Mouse (Mus musculus) gastrocnemius, postnatal 10 days (tissue): ENCODE measurements around the gene Runx2. TPM values are rescaled to one million over a fixed set of nuclear protein-coding genes. Genes with fewer than 3 reads are reported as not detected.

ENCODE experiments used
- DNase-seq: peaks from one replicate; pipeline ENCODE4 v3.0.0; 2021; ENCODE audit warnings: mixed read lengths
- total RNA-seq, 2 experiments: library from RNA; stranded (reverse); gene quantifications; 2 replicates each; pipeline ENCODE4 v1.2.3; 2021

Runx2 gene
- total RNA-seq, 2 experiments from 2014 or later: 0.42 to 7.3 TPM

DNA sequence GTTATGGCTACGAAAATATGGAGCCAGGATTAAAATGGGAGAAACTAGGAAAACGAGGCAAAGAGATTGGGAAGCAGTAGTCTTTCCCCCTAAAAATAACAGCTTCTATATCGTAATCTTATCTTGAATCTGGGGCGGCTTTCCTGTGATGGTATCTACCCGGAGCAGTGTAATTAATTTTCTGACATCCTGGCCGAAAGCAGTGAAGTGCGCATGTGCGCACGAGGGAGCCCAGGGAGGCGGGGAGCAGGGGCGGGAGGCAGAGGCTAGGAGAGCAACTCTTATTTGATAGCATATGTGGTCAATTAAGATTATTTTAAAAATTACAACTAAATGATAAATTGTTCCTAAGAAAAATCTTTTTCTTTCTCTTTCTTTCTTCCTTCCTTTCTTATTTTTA lies 195.9 kb downstream of the Runx2 start:
- peak; percentile 47 for DNase-seq

DNA sequence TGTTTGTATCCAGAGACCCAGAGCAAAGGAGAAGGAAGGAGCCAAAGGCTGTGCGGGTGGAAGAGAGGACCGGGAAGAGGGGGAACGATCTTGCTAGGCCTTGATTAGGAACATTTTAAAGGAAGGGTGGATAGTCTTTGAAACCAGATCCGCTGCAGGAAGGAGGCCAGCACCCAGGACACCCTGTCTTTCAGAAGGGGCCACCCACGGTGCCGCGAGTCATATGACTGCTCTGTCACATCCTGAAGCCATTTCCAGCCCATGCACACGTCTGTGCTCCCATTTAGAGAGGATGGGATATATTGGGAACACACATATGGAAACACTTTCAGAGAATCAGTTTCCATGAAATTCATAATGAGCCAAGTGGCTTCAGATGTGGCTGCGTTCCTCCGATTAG lies 196.4 kb downstream of the Runx2 start:
- peak; percentile 53 for DNase-seq

DNA sequence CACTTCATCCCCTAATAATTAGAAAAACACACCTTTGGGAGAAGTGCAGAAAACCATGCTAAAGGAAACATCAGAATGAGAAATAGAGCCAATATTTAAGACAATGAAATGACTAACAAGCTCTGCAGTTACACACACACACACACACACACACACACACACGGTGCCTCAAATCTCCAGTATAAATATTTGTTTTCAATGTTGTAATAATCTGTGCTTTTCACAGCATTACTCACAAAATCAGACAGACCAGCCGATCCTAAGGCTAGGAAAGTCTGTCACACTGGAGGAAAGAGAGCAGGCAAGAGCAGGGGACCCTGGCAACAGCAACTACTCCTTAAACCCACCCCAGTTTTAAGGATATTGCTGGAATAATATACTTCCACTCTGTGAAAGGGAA lies 196.9 kb downstream of the Runx2 start:
- DNase-seq: no peak

DNA sequence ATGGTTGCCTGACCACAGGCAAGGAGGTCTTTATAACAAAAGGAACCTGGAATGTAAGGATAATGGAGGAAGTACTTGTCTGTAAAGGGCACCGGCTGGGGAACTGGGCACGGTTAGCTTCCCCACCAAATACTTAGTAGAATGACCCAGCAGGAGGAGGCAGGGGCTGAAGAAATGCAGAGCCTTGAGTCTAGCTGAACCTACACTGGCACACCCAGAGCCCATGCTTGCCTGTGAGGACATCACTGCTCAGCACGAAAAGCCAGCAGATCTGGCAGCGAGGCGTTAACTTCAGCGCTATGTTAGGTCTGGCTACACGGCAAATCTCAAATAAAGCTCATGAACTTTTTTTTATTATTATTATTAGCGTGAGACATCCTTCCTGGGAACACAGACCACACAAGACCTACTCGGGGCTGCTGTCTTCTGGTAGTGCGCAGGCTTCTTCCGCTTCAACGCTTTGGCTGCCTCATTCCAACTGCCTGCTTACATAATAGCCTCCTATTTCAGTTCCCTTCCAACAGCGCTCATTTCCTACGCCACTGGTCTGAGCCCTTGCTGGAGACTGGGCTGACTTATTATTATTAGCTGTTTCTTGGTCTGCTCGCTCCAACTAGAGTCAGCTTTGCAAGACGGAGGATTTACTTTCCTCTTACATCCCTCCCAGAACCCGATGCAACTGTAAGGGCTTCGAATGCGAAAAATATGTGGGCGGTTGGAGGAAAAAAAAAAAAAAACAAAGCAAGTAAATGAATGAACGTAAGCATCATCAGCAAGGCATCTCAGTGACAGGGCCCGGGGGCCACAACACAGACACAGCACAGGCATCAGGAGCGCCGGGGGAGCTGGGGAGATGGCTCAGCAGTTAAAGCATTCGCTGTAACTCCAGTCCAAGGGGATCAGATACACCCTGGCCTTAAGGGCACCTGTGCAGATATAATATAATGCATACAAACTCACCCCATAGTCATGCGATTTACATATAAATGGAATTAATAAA lies 200.6 kb downstream of the Runx2 start:
- no peak for DNase-seq

DNA sequence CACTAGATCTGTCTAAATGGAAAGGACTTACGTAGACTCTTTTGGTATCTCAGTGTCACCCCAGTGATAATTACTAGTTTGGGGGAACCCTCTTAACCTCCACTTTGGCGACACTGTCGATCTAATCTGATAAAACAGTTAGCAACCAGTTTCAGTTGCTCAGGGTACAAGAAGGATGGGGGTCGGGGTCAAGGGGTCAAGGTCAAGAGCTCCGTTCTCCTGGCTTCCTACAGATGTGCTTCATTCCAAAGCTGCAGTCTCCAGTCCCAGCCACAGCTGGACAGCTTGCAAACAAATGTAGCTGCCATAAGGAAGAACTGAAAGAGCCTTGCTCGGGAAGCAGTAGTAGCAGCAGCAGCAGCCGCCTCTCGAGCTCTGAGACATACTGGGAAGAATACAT lies 202.0 kb downstream of the Runx2 start:
- no peak for DNase-seq

DNA sequence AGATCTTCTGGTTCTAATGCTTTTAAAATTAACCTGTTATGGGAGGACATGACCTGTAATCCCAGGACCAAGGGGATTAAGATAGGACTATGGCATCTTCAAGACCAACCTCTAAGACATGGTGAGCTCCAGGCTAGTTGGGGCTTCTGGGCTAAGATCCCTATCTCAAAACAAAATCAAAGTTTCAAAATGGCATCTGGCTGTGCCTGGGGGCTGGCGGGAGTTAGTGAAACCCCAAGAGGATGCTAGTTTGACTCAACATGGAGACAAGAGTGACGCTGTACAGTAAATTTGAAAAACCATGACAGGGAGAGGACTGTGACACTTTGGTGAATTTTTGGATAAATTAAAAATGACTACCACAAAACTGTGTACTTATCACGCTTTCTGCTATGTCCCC lies 202.6 kb downstream of the Runx2 start:
- no peak for DNase-seq

DNA sequence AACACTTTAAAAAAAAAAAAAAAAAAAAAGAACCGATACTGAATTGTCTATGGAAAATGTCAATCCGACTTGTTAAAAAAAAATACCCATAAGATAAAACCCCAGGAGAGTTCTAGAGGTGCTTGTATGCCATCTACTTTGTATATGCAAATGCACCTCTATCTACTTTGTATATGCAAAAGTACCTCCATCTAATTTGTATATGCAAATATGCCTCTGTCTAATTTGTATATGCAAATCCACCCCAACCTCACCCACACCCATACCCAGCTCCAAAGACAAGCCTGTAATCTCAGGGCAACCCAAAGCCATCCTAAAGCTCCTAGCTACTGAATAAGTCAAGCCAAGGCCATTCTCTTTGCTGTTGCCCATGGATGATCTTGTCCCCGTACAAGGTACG lies 203.1 kb downstream of the Runx2 start:
- no peak for DNase-seq

DNA sequence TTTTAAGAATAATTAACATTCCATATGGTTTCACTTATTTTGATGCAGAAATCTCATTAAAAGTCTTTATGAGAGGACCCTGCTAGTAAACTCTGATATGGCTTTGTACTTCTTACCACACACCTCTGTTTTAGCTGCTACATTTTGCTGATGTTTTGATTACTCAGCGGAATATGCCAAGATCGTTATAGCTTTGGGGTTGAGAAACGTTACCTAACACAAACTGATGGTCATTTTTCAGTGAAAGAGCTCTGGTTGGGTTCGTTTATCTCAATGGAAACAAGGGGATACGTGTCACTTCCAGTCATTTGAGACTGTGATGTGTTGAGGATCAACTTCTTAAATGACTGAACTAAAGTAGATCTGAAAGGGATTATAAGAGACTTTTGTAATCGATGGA lies 203.8 kb downstream of the Runx2 start:
- DNase-seq: no peak

DNA sequence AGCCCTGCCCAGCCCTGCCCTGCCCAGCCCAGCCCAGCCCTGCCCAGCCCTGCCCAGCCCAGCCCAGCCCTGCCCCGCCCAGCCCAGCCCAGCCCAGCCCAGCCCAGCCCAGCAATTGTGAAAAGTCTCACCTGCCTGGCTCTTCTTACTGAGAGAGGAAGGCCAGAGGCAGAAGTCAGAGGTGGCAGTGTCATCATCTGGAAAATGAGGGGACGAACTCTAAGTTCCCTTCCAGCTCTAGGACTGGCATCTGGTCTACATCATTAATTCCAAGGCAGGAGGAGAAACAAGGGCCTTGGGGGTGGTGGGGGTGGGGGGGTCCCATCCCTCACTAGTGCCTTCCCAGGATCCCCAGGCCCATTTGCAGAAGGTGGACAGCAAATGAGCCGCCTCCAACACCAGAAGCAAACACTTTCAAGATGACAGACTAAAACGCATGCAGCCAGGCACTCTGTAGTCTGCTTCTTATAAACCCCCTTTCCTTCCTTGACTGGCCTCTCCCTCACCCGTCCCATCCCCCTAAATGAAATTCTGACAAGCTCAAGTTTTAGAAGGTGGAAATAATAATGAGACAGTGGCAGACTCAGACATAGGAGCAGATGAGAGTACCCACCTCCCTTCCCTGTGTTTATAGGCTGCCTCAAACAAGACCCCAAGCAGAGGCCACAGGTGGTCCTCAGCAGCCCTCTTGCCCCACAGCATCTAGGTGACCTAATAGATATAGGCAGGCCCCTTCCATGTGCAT lies 204.5 kb downstream of the Runx2 start:
- no peak for DNase-seq

DNA sequence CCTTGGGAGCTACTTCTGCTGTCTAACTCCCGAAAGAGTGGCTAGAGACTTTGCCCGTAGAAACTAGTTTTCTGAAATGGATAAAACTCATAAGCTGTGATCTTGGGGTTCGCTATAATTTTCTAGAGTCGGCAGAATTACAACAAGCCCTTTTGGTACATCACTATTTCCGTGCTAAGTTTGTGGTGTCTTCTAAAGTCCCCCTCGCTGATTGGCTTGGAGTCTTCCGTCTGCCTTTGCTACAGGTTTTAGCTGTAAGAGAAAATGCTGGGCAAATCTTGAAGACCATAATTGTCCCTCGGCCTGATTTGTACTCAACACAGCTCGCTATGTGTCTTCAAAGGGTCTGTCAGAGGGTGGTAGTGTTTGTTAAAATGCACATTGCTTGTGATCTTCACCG lies 205.2 kb downstream of the Runx2 start:
- no peak for DNase-seq

DNA sequence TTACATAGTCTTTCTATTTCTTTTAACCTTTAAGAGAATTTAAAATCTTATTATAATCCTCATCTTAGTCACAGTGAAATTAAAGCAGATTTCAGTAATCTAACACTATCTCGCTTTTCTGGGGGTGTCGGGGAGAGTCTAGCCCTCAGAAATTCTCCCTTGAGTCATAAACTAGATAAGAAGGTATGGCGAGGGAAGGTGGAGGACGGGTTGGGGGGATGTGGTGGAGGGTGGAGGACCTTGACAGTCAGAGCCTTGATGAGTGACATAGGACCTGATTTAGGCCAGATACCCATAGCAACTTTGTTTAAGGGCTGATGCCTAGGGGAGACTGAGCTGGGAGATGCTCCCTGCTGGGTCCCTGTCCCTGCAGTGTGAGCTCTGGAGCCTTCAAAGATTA lies 205.7 kb downstream of the Runx2 start:
- no peak for DNase-seq

DNA sequence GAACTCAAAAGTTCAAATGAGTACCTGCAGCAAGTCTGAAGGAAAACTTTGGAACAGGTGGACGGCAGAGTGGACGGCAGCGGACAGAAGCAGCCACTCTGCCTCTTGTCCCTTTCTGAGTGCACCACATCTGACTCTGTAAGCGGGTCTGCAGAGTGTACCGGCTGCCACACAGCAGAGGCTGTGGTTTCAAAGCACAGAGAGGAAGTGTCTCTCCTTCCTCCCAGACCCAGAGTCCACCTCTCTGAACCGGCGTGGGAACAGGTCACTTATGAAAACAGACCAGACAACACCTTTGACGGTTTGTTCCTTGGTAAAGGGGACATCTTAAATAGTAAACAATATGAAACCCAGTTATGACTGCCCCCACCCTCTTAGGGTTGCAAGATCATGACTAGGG lies 207.2 kb downstream of the Runx2 start:
- DNase-seq: no peak

DNA sequence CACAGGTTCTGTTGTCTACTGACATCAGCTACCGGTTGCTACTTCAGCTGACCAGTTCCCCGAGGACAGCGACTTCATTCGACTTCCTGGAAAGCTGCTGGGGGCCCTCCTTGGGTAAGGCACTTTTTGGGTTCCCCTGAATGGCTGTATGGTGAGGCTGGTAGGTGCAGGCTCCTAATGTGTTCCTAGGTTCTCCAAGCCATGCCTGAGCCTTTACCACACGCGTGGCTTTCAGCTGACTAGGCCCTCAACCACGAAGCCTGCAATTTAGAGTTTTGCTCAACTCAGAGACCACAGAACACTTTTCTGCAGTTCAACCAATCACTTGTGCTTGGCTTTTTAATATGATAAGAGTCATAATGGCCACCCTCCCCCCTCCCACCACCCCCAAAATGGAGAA lies 208.4 kb downstream of the Runx2 start:
- DNase-seq: no peak

DNA sequence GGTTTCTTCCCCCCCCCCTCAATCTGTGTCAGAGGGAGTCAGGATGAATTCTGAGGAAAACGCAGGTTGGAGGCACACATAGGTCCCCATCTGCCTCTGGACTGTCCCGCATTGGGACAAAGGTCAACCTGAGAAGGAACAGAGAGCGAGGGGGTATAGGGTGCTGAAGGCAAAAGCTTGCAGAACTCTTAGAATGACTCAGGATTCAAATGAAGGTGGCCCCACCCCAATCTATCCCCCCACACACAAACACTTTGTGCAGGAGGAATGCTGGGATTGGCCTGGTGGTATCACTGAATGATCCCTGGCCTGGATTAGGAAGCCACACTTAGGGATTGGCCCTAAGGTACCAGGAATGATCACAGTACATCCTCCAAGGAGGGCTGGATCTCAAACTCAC lies 208.8 kb downstream of the Runx2 start:
- no peak for DNase-seq

DNA sequence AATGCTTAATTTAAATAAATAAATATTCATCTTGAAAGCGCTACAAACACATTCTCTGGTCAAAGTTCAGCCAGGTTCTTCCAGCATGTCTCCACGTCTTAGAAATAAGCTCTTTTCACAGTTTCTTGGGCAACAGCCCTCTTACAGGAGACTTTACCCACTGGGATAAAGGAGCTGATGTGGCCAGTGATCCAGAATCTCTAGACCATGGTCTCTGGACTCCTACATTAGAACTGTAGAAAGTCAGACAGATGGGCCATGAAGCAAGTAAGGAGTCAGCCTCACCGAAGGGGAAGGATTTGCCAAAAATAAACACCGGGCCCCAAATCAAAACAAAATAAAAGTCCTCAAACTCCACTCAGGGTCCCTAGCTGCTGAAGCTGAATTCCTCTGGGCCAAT lies 211.4 kb downstream of the Runx2 start:
- no peak for DNase-seq

DNA sequence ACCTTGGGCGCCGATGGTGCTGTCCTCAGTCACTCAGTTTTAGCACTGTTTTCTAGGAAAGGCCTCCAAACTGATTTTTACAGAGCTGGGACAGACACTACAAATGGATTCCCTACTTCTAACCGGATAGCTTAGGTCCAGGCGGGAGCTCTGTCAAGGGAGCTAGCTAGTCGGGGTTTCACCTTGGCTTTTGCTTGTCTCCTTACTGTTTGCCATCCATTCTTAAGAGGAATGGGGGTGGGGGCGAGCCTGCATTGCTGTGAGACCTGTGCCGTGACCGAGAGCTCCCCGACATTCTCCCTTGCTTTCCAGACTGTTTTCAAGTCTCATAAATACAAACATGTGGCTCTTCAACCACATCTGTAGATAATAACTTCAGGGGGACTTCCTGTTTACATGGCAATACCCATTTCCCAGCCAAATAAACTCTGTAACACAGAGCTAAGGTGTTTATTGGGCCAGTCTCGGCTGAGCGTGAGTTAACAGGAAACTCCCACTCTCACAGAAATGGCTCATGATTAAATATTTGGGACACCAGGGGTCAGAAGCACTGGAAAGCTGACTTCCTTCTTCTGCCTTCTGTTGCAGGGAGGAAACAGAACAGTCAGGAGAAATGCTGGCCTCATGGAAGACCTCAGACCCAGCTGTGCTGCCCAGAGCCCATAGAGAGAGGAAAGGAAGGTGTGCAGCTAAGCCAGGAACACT lies 213.1 kb downstream of the Runx2 start:
- DNase-seq: no peak

DNA sequence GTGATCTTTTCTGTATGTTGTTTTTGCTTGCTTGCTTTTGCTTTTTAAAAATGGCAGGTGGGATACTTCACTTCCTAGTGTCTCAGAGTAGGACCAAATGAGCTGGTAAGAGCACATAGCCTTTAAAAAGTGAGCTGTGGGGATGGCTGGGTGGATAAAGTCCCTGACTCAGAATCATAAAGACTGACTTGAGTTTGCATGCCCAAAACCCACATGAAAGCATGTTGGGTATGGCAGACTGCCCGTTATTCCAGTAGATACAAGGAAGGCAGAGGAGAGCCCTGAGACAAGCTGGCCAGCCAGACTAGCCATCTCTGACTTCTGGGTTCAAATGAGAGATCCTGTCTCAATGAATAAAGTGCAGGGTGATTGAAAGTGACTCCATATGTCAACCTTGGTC lies 214.7 kb downstream of the Runx2 start:
- no peak for DNase-seq

DNA sequence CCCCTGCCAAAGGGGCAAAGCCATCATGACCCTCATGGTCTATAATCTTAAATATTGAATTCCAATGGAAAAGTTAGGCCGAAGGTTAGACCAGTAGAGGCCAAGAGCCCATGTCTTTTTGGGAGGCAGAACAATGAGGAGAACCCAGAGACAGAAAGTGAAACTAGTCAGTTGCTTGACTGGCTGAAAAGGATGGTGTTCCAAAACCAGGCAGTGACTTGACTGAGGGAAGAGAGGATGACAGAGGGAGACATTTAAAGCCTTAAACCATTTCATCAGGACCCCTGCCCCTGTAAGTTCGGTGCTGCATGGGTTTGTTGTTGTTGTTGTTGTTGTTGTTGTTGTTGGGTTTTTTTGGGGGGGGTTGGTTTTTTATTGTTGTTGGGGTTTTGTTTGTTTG lies 215.5 kb downstream of the Runx2 start:
- no peak for DNase-seq

DNA sequence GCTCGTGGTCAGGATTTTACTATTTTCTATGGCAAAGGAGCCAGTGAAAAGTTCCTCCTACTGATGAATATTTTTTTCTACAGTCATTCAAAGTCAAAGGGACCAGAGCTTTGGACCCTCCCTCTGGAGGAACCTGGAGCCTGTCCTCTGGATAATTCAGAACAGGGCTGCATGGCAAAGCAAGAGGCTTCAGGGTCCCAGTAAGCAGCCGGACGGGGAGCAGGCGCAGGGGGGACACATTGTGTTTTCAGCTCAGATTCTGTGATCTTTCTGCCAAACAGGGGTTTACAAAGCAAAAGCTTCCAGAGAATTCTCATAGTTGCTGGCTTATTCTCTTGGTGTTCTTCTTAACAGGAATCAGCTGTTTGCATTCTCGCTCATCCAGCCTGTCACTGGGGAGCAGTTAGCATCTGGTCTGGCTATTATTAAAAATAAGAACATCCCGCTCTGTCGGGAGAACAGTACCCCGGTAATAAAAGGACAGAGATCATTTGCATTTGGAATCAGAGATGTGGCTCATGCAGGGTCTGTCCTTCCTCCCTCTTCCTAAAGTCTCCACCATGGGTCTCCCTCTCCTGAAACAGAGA lies 216.6 kb downstream of the Runx2 start:
- no peak for DNase-seq

DNA sequence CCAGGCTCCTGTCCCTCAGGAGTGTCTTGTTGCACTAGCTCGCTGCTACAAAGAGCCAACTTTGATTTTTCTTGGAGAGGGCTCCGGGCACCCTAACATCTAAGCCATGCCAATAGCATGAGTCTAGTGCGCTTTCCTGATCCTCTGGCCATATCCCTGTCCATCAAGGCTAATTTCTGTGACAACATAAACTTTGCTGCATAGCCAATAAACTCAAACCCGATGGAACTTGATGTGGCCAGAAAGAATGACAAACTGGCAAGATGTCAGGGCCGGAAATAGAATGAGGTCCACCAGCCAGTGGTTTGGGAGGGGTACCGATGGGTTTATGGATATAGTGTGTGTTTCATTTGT lies 221.9 kb downstream of the Runx2 start:
- DNase-seq: no peak

DNA sequence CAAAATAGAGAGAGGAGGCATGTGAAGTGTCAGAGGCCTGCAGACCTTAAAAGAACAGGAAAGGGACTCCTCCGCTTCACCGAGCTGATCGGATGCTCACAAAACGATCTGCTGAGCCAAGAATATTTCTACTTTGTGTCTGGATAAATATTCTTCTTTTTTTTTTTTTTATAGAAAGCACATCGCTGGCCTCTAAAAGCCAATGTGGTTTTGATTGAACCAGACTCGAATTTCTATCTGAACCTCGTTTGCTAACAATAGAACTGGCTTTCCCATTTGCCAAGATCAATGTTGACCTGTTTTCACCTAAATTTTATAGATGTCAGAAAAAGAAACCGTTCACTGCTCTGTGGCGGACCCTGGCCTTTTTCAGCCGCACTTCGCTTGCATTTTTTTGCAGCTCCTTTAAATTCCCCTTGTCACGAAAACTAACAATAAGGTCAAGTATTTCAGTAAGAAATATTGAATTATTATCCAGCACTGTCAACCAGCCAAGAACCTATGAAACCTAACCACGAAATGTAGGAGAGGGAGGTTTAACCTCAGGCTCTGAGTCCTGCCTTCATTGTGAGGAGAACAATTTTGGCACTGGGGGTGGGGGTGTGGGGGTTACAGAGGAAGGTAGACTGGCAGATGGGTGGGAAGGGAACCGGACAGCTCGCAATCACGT lies 222.4 kb downstream of the Runx2 start:
- DNase-seq: no peak

DNA sequence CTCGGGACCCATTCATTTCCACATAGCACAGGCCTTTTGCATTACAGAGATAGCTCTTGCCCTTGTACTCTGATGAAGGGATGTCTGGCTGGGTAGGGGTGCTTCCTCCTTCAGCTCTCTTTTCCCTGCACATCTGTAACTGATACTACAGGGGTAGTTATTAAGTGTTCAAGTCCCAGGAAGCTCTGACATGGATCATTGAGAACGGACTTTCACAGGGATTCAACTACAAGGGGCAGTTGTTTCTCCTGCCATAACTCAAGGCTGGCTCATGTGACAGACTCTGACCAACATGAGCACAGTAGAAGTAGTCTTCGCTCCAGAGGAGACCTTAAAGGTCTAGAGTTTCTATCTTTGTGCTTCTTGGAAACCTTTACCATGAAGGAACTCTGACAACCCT lies 226.1 kb downstream of the Runx2 start:
- no peak for DNase-seq
